Mouse (Mus musculus): ENCODE results near the gene Tspan15. TPM values are rescaled to one million over a fixed set of nuclear protein-coding genes. Genes with fewer than 3 reads are reported as not detected.
A peak's percentile ranks its signal among the peaks of the same experiment; 100 is the strongest.

Tspan15 gene
- 22.6 TPM for polyA plus RNA-seq (2021)

- TF ChIP-seq CTCF (IDR thresholded peaks at IDR 0.05) = no peak
- ChIA-PET CTCF (no interaction called here), POLR2A (no interaction called here)
- DNase-seq (ENCODE audit: low read depth, low spot score) (no peak), ATAC-seq (peak; percentile 80)
- in situ Hi-C loops (cut with MboI; ENCODE audit: low pct_unique_long_range_greater_than_20kb) = no loop called here
- no peaks in the 10 kb centered on the region for H3K27me3 ChIP-seq
Measured at GRCm38 (mm10) chr10:62230708-62231394, at the start of gene Tspan15. TSS of gene Tspan15 (minus strand) at chr10:62231251.

- no peaks in the 10 kb centered on the region for H3K27me3 ChIP-seq
- no peak for TF ChIP-seq CTCF (IDR thresholded peaks at IDR 0.05)
- ChIA-PET CTCF (no interaction called here), POLR2A (no interaction called here)
- in situ Hi-C loops (cut with MboI; ENCODE audit: low pct_unique_long_range_greater_than_20kb) = loop anchor here (10.0 kb wide), 1 partner anchor 105 kb away; no protein-coding TSS in a partner anchor
- ATAC-seq (no peak), DNase-seq (ENCODE audit: low read depth, low spot score) (no peak)
Measured at GRCm38 (mm10) chr10:62279671-62280070, 48.6 kb upstream of the Tspan15 start.

- no peak for ATAC-seq
- CTCF ChIA-PET = no interaction called here
- POLR2A ChIA-PET = no interaction called here
- TF ChIP-seq CTCF (IDR thresholded peaks at IDR 0.05) = no peak
- in situ Hi-C loops (cut with MboI; ENCODE audit: low pct_unique_long_range_greater_than_20kb) = loop anchor here (10.0 kb wide), 1 partner anchor 106 kb away; no protein-coding TSS in a partner anchor
- no peak for DNase-seq (ENCODE audit: low read depth, low spot score)
- H3K27me3 ChIP-seq = no peaks in the 10 kb centered on the region
Measured at GRCm38 (mm10) chr10:62279066-62279465, 48.0 kb upstream of the Tspan15 start.

GRCm38 (mm10) chr10:62277499-62278293, 46.6 kb upstream of the Tspan15 start:
- POLR2A ChIA-PET = interaction anchor here (0.7 kb wide), 1 partner anchor 17 kb away, joined by 3 read pairs; no protein-coding TSS in a partner anchor
- in situ Hi-C loops (cut with MboI; ENCODE audit: low pct_unique_long_range_greater_than_20kb) = loop anchor here (10.0 kb wide), 1 partner anchor 107 kb away; no protein-coding TSS in a partner anchor
- DNase-seq (ENCODE audit: low read depth, low spot score) (no peak), ATAC-seq (no peak)
- H3K27me3 ChIP-seq = no peaks in the 10 kb centered on the region
- TF ChIP-seq CTCF (IDR thresholded peaks at IDR 0.05) = no peak
- CTCF ChIA-PET = no interaction called here

GRCm38 (mm10) chr10:62275235-62275634, 44.2 kb upstream of the Tspan15 start:
- DNase-seq (ENCODE audit: low read depth, low spot score) (peak; percentile 24), ATAC-seq (peak; percentile 58)
- ChIA-PET POLR2A (no interaction called here), CTCF (no interaction called here)
- TF ChIP-seq CTCF (IDR thresholded peaks at IDR 0.05) = peak; percentile 84
- in situ Hi-C loops (cut with MboI; ENCODE audit: low pct_unique_long_range_greater_than_20kb) = loop anchor here (10.0 kb wide), 1 partner anchor 110 kb away; no protein-coding TSS in a partner anchor
- H3K27me3 ChIP-seq = no peaks in the 10 kb centered on the region

- no peak for TF ChIP-seq CTCF (IDR thresholded peaks at IDR 0.05)
- POLR2A ChIA-PET = no interaction called here
- no peaks in the 10 kb centered on the region for H3K27me3 ChIP-seq
- DNase-seq (ENCODE audit: low read depth, low spot score) = no peak
- no peak for ATAC-seq
- in situ Hi-C loops (cut with MboI; ENCODE audit: low pct_unique_long_range_greater_than_20kb) = no loop called here
- CTCF ChIA-PET = no interaction called here
Measured at GRCm38 (mm10) chr10:62269278-62269677, 38.2 kb upstream of the Tspan15 start.

GRCm38 (mm10) chr10:62264299-62264698, 33.2 kb upstream of the Tspan15 start:
- TF ChIP-seq CTCF (IDR thresholded peaks at IDR 0.05) = no peak
- in situ Hi-C loops (cut with MboI; ENCODE audit: low pct_unique_long_range_greater_than_20kb) = no loop called here
- H3K27me3 ChIP-seq = no peaks in the 10 kb centered on the region
- DNase-seq (ENCODE audit: low read depth, low spot score) (no peak), ATAC-seq (no peak)
- ChIA-PET CTCF (interaction anchor here (1.5 kb wide), 1 partner anchor 81 kb away, joined by 4 read pairs; no protein-coding TSS in a partner anchor), POLR2A (no interaction called here)

- ATAC-seq = peak; percentile 89
- ChIA-PET CTCF (interaction anchor here (0.6 to 3.5 kb wide), 12 partner anchors 9 to 151 kb away, joined by 3 to 29 read pairs (median 4); partner anchors contain the start of gene Hk1), POLR2A (interaction anchor here (0.6 to 1.1 kb wide), 4 partner anchors 13 to 70 kb away, joined by 3 to 5 read pairs (median 3); no protein-coding TSS in a partner anchor)
Measured at GRCm38 (mm10) chr10:62261115-62261886, 30.2 kb upstream of the Tspan15 start.

GRCm38 (mm10) chr10:62258298-62258697, 27.2 kb upstream of the Tspan15 start:
- TF ChIP-seq CTCF (IDR thresholded peaks at IDR 0.05) = no peak
- POLR2A ChIA-PET = no interaction called here
- CTCF ChIA-PET = interaction anchor here (1.4 kb wide), 1 partner anchor 152 kb away, joined by 5 read pairs; no protein-coding TSS in a partner anchor
- no peaks in the 10 kb centered on the region for H3K27me3 ChIP-seq
- in situ Hi-C loops (cut with MboI; ENCODE audit: low pct_unique_long_range_greater_than_20kb) = no loop called here
- ATAC-seq = no peak
- no peak for DNase-seq (ENCODE audit: low read depth, low spot score)

More at GRCm38 (mm10) chr10:62261115-62261886, 30.2 kb upstream of the Tspan15 start:
- peak; percentile 33 for DNase-seq (ENCODE audit: low read depth, low spot score)
- in situ Hi-C loops (cut with MboI; ENCODE audit: low pct_unique_long_range_greater_than_20kb) = no loop called here
- no peaks in the 10 kb centered on the region for H3K27me3 ChIP-seq
- TF ChIP-seq CTCF (IDR thresholded peaks at IDR 0.05) = peak; percentile 93

GRCm38 (mm10) chr10:62252496-62253235, 21.6 kb upstream of the Tspan15 start:
- DNase-seq (ENCODE audit: low read depth, low spot score) = no peak

More at GRCm38 (mm10) chr10:62252496-62253235, 21.6 kb upstream of the Tspan15 start:
- CTCF ChIA-PET = no interaction called here
- ATAC-seq = no peak
- in situ Hi-C loops (cut with MboI; ENCODE audit: low pct_unique_long_range_greater_than_20kb) = no loop called here
- no peaks in the 10 kb centered on the region for H3K27me3 ChIP-seq
- POLR2A ChIA-PET = no interaction called here
- TF ChIP-seq CTCF (IDR thresholded peaks at IDR 0.05) = no peak

Measured in Patski (cell line).